Mouse (Mus musculus) C2C12 (cell line): ENCODE results near the gene Trmt2a. TPM values are rescaled to one million over a fixed set of nuclear protein-coding genes. Genes with fewer than 3 reads are reported as not detected.

Source experiments
- H3K27me3 ChIP-seq: one replicate; pipeline ENCODE4 v1.6.1; 2011; ENCODE audit not compliant: control insufficient read depth, insufficient read depth, insufficient read length
- H3K36me3 ChIP-seq: one replicate; pipeline ENCODE4 v1.6.1; 2011; ENCODE audit not compliant: control insufficient read depth, insufficient read depth
- H3K4me3 ChIP-seq: one replicate; pipeline ENCODE4 v1.5.1; 2011; ENCODE audit warnings: mild to moderate bottlenecking, control low read depth; ENCODE audit not compliant: poor library complexity, insufficient read depth, severe bottlenecking
- H3K79me2 ChIP-seq: one replicate; pipeline ENCODE4 v1.6.1; 2011; ENCODE audit not compliant: control insufficient read depth, insufficient read depth
- H3K79me3 ChIP-seq: one replicate; pipeline ENCODE4 v1.6.1; 2011; ENCODE audit warnings: low read depth, control low read depth
- H3ac ChIP-seq: one replicate; pipeline ENCODE3; 2011; ENCODE audit warnings: low read depth; ENCODE audit not compliant: control insufficient read depth, insufficient read length
- CEBPB ChIP-seq: IDR thresholded peaks from one replicate; pipeline ENCODE4 v1.6.1; 2011; ENCODE audit warnings: low read depth, mild to moderate bottlenecking, control low read depth, moderate library complexity
- CTCF ChIP-seq: IDR thresholded peaks from one replicate; pipeline ENCODE4 v1.5.1; 2011; ENCODE audit not compliant: control insufficient read depth, insufficient read depth, insufficient read length
- FOSL1 ChIP-seq: IDR thresholded peaks from one replicate; pipeline ENCODE4 v1.8.0; 2011; ENCODE audit warnings: mild to moderate bottlenecking, low read length; ENCODE audit not compliant: poor library complexity, insufficient read depth, severe bottlenecking
- MAX ChIP-seq: IDR thresholded peaks from one replicate; pipeline ENCODE4 v1.6.1; 2011; ENCODE audit warnings: mild to moderate bottlenecking, control low read depth
- MYOD1 ChIP-seq: IDR thresholded peaks from one replicate; pipeline ENCODE4 v1.6.1; 2011; ENCODE audit warnings: low read depth; ENCODE audit not compliant: control insufficient read depth, insufficient read length
- MYOG ChIP-seq: IDR thresholded peaks from one replicate; pipeline ENCODE4 v1.6.1; 2011; ENCODE audit not compliant: control insufficient read depth, insufficient read length; ENCODE audit errors: extremely low read depth
- USF1 ChIP-seq: IDR thresholded peaks from one replicate; pipeline ENCODE4 v1.6.1; 2011; ENCODE audit warnings: low read depth, mild to moderate bottlenecking, control low read depth, moderate library complexity
- polyA plus RNA-seq: library from polyadenylated mRNA; unstranded; fragments of >200 nt; fragmentation: generic; extraction: Trizol; gene quantifications from one replicate; pipeline ENCODE4 v1.2.1, GENCODE M21; 2012; ENCODE audit warnings: missing spikeins

Trmt2a gene
- polyA plus RNA-seq, 1 experiment: 79.2 TPM

GRCm38 (mm10) chr16:18220001-18220400, 28.5 kb upstream of the Trmt2a start:
- Histone ChIP-seq H3K4me3 (no peak overlapping the region), H3K79me3 (no peaks in the 10 kb centered on the region), H3K27me3 (no peaks in the 10 kb centered on the region), H3K79me2 (no peaks in the 10 kb centered on the region), H3K36me3 (no peaks in the 10 kb centered on the region), H3ac (no peak overlapping the region)
- no peak for TF ChIP-seq MYOD1
- TF ChIP-seq MYOG: no peak
- TF ChIP-seq USF1: no peak
- no peak for TF ChIP-seq CEBPB
- TF ChIP-seq CTCF: no peak
- TF ChIP-seq FOSL1: no peak
- TF ChIP-seq MAX: no peak

GRCm38 (mm10) chr16:18220856-18221542, 27.5 kb upstream of the Trmt2a start:
- H3K79me3 ChIP-seq: no peaks in the 10 kb centered on the region
- no peak overlapping the region for H3K4me3 ChIP-seq
- H3K36me3 ChIP-seq: peaks cover 4% of the 10 kb centered on the region
- no peaks in the 10 kb centered on the region for H3K79me2 ChIP-seq
- H3ac ChIP-seq: no peak overlapping the region
- no peaks in the 10 kb centered on the region for H3K27me3 ChIP-seq
- TF ChIP-seq MAX (no peak), CEBPB (no peak), MYOG (no peak), CTCF (no peak), FOSL1 (no peak), MYOD1 (no peak), USF1 (no peak)

GRCm38 (mm10) chr16:18221543-18221898, 27.0 kb upstream of the Trmt2a start:
- TF ChIP-seq CTCF (peak; percentile 36), MAX (no peak)
- Histone ChIP-seq H3K4me3 (no peak overlapping the region), H3K79me3 (no peaks in the 10 kb centered on the region), H3ac (no peak overlapping the region), H3K36me3 (peaks cover 8% of the 10 kb centered on the region), H3K27me3 (no peaks in the 10 kb centered on the region), H3K79me2 (no peaks in the 10 kb centered on the region)

GRCm38 (mm10) chr16:18222188-18222587, 26.3 kb upstream of the Trmt2a start:
- peaks cover 8% of the 10 kb centered on the region for H3K36me3 ChIP-seq
- no peaks in the 10 kb centered on the region for H3K27me3 ChIP-seq
- no peak overlapping the region for H3K4me3 ChIP-seq
- H3ac ChIP-seq: no peak overlapping the region
- no peaks in the 10 kb centered on the region for H3K79me3 ChIP-seq
- no peak for TF ChIP-seq CTCF
- TF ChIP-seq CEBPB: no peak
- no peak for TF ChIP-seq MAX
- no peak for TF ChIP-seq MYOG
- TF ChIP-seq USF1: no peak
- TF ChIP-seq FOSL1: no peak
- no peak for TF ChIP-seq MYOD1
- H3K79me2 ChIP-seq: no peaks in the 10 kb centered on the region

GRCm38 (mm10) chr16:18227187-18227586, 21.3 kb upstream of the Trmt2a start:
- no peaks in the 10 kb centered on the region for H3K27me3 ChIP-seq
- no peak for TF ChIP-seq CTCF
- no peak for TF ChIP-seq MAX
- TF ChIP-seq MYOD1: no peak
- no peak for TF ChIP-seq CEBPB
- no peak for TF ChIP-seq MYOG
- TF ChIP-seq FOSL1: no peak
- TF ChIP-seq USF1: no peak
- H3K4me3 ChIP-seq: no peak overlapping the region
- H3ac ChIP-seq: no peak overlapping the region
- H3K79me2 ChIP-seq: peaks cover 39% of the 10 kb centered on the region
- H3K79me3 ChIP-seq: peaks cover 30% of the 10 kb centered on the region
- peaks cover 19% of the 10 kb centered on the region for H3K36me3 ChIP-seq

GRCm38 (mm10) chr16:18227897-18228422, 20.5 kb upstream of the Trmt2a start:
- H3K4me3 ChIP-seq: no peak overlapping the region
- H3K36me3 ChIP-seq: peaks cover 19% of the 10 kb centered on the region
- H3ac ChIP-seq: no peak overlapping the region
- no peaks in the 10 kb centered on the region for H3K27me3 ChIP-seq
- TF ChIP-seq MAX (no peak), CEBPB (no peak), MYOD1 (no peak), FOSL1 (no peak), CTCF (no peak), USF1 (no peak), MYOG (no peak)
- H3K79me3 ChIP-seq: peaks cover 32% of the 10 kb centered on the region
- H3K79me2 ChIP-seq: peaks cover 44% of the 10 kb centered on the region
